Mouse (Mus musculus): ENCODE measurements around the gene Tgfb2. TPM values are rescaled to one million over a fixed set of nuclear protein-coding genes. Genes with fewer than 3 reads are reported as not detected.
A peak's percentile ranks its signal among the peaks of the same experiment; 100 is the strongest.

Tgfb2 gene
- polyA plus RNA-seq, 1 experiment = 0.67 TPM

DNA sequence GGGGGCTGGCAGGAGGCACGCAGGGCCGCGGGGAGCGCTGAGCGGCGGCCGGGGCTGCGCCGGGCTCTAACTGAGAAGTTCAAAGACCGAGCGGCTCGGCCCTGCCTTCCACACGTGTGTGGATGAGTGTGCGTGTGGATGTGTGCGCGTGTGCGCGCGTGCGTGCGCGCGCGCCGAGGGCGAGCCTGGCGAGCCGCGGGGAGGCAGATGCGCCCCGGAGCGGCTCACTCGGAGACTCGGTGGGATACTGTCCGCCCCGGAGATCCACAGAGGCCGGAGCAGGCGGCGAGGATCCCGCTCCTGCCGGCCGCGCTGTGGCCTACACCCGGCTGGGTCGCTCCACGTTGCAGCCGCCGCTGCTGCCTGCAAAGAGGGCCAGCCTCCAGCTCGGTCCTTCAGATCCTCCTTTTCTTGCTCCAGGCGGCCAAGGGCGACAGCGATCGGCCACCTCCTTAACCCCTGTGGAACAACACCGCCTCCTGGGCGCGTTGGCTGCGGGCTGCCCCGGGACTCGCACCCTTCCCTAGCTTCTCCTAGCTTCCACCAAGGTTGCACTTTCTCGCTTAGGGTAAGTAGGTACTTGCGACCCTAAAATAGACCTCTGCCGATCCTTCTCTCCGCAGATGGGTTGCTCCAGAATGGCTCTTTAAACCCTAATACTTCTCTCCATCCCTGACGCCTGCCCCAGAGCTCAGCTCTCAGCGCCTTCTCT is 430 bp downstream of the Tgfb2 start:
- no peaks in the 10 kb centered on the region for H3K4me1 ChIP-seq (ENCODE audit: control insufficient read depth, insufficient read depth, low read length)
- H3K4me3 ChIP-seq (replicated peaks; ENCODE audit: control insufficient read depth, low read depth, low read length) = no peak overlapping the region
- no peak for TF ChIP-seq POLR2A (IDR thresholded peaks at IDR 0.05; ENCODE audit: borderline replicate concordance, control insufficient read depth, low read depth, low read length)
- no peak for TF ChIP-seq CTCF (IDR thresholded peaks at IDR 0.05; ENCODE audit: control insufficient read depth, insufficient read depth, low read length)
- under 1% methylated on average over 64 of the region's 65 CpGs for WGBS
- no peak overlapping the region for H3K27ac ChIP-seq (ENCODE audit: control insufficient read depth, insufficient read depth, low read depth, low read length, poor library complexity)

DNA sequence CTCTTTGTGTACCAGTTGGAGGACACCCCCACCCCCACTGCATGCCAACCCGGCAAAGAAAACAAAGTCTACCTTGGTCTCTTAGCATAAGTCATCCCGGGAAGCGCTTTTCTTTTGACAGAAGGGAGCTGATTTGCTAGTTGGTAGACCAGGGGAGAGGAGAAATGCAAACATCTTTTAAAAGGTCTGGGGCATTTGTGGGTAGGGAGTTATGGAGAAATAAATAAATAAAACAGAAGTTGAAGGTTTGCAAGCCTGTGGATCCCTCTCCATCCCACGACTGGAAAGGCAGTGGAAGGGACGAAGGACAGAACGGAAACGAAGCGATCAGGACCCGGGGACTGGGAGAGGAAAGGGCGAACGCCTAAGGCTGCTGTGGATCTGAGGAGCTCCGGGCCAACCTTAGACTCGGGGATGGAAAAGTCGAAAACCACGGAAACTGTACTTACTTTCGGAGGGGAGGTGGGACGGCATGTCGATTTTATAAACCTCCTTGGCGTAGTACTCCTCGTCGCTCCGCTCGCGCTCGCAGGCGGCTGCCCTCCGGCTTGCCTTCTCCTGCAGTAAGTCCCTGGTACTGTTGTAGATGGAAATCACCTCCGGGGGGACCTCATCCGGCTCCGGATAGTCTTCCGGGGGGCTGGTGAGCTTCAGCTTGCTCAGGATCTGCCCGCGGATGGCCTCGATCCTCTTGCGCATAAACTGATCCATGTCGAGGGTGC is 1.6 kb downstream of the Tgfb2 start:
- no peak overlapping the region for H3K27ac ChIP-seq (ENCODE audit: control insufficient read depth, insufficient read depth, low read depth, low read length, poor library complexity)
- WGBS = 2% methylated on average over 36 of the region's 36 CpGs
- TF ChIP-seq POLR2A (IDR thresholded peaks at IDR 0.05; ENCODE audit: borderline replicate concordance, control insufficient read depth, low read depth, low read length) = no peak
- H3K4me1 ChIP-seq (ENCODE audit: control insufficient read depth, insufficient read depth, low read length) = no peaks in the 10 kb centered on the region
- no peak overlapping the region for H3K4me3 ChIP-seq (replicated peaks; ENCODE audit: control insufficient read depth, low read depth, low read length)

DNA sequence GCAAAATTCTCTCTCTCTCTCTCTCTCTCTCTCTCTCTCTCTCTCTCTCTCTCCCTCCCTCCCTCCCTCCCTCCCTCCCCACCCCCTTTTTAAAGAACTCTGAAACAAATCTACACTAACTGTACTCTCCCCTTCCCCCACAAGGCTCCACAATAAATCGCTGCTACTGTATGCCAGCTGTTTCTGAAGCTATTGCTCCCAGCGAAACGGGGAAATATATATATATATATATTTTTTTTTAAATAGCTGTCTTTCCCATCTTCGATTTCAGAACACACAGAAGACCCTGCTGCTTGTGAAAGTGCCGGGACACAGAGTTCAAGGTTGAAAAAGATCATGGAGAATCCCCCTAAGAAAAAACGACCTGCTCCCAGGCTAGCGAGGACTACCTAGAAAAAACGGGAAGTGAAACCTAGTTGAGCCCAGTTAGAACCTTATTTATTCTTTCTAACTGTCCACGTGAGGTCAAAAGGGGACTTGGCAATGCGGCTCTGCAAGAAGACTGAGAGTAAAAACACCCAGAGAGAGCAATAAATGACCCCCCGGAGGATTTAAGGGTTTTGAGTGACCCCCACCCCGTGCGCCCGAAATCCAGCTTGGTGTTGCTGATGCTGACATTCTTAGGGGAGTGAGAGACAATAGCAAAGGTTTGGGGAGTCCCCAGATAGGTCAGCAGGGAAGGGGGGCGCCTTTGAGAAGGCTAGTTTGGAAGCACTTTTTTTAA is 2.4 kb downstream of the Tgfb2 start:
- no peak for TF ChIP-seq CTCF (IDR thresholded peaks at IDR 0.05; ENCODE audit: control insufficient read depth, insufficient read depth, low read length)
- no peak for TF ChIP-seq POLR2A (IDR thresholded peaks at IDR 0.05; ENCODE audit: borderline replicate concordance, control insufficient read depth, low read depth, low read length)
- H3K4me3 ChIP-seq (replicated peaks; ENCODE audit: control insufficient read depth, low read depth, low read length) = no peak overlapping the region
- under 1% methylated on average over 15 of the region's 15 CpGs for WGBS
- no peaks in the 10 kb centered on the region for H3K4me1 ChIP-seq (ENCODE audit: control insufficient read depth, insufficient read depth, low read length)
- H3K27ac ChIP-seq (ENCODE audit: control insufficient read depth, insufficient read depth, low read depth, low read length, poor library complexity) = no peak overlapping the region

DNA sequence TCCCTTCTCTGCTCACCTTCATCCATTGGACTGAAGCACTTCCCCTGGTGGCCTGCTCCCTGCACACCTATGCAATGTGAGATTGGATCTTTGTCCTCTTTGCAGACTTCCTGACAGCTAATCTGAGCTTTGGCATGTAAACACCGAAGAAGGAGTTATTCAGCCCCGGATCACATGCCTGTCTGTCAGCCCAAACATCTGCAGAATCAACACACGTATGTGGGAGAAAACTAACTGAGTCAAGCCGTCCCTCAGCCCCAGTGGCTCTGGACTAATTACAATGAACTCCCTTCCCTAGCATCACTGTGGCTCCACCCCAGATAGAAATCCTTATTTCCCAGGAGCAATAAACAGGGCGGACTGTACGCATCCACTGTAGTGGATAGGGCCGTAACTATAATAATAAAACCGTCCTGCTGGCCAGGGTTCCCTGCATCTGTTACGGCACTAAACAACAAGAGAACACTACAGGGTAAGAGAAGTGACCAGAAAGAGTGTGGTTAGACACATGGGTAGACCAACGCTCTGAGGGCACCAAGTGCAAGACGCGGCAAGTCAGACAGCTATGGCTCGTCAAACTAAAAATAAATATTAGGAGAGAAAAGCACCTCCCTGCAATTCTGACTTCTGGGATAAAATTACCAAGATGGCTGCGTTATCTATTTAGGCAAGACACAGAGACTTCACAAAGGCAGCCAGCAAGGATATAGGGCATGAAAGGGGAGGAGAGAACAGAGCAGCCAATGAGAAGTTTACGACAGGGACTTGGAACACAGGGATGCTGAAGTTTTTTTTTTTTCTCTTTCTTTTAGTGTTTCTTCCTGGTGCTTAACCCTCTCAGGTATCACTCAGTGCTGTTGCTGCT is 3.2 kb downstream of the Tgfb2 start:
- no peaks in the 10 kb centered on the region for H3K4me1 ChIP-seq (ENCODE audit: control insufficient read depth, insufficient read depth, low read length)
- 48% methylated on average over 15 of the region's 15 CpGs for WGBS
- H3K27ac ChIP-seq (ENCODE audit: control insufficient read depth, insufficient read depth, low read depth, low read length, poor library complexity) = no peak overlapping the region
- no peak overlapping the region for H3K4me3 ChIP-seq (replicated peaks; ENCODE audit: control insufficient read depth, low read depth, low read length)
- TF ChIP-seq POLR2A (IDR thresholded peaks at IDR 0.05; ENCODE audit: borderline replicate concordance, control insufficient read depth, low read depth, low read length) (no peak), CTCF (IDR thresholded peaks at IDR 0.05; ENCODE audit: control insufficient read depth, insufficient read depth, low read length) (no peak)

DNA sequence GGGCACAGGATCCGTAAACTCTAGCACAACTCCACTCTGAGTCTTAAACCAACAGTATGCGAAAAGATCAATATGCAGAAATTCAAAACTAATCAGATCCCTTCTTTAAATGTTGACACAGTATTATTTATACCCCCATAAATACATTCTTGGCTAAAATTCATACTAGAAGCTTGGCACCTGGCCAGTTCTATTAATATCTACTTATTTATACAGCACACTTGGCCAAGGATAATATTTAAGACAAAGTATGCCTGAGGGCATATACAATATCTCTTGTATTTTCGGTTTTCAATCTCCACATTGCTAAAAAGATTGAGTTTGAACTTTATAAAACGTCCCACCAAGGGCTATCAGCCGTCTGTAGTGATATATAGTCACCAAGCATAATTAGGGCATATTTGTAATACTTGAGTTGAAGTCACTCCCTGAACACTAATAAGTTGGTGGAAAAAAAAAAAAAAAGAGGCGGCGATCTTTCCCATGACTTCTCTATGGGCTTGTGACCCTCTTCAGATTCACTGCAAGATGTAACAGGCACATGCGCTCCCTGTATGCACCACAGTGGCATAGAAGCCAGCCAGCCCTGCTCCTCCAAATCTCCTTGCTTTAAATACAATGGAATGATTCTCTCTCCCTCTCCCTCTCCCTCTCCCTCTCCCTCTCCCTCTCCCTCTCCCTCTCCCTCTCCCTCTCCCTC is 4.4 kb downstream of the Tgfb2 start:
- H3K4me3 ChIP-seq (replicated peaks; ENCODE audit: control insufficient read depth, low read depth, low read length) = no peak overlapping the region
- no peaks in the 10 kb centered on the region for H3K4me1 ChIP-seq (ENCODE audit: control insufficient read depth, insufficient read depth, low read length)
- no peak overlapping the region for H3K27ac ChIP-seq (ENCODE audit: control insufficient read depth, insufficient read depth, low read depth, low read length, poor library complexity)
- WGBS = 76% methylated on average over 8 of the region's 8 CpGs
- TF ChIP-seq CTCF (IDR thresholded peaks at IDR 0.05; ENCODE audit: control insufficient read depth, insufficient read depth, low read length) (no peak), POLR2A (IDR thresholded peaks at IDR 0.05; ENCODE audit: borderline replicate concordance, control insufficient read depth, low read depth, low read length) (no peak)

DNA sequence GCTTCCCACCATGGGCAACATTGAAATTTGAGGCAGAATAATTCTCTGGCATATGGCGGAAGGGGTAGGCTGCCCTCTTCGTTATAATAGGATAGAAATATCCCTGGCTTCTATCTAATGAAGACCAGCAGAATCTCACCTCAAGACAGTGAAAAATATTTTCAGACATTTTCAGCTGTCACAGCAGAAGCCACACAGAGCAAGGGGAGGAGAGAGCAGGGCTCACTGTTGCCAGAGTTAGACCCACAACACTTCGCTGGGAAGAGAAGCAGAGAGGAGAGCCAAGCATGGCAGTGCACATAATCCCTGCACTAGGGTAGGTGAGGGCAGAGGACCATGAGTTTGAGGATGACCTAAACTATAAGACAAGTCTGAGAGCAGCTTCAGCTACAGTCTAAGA is 5.3 kb downstream of the Tgfb2 start:
- no peak for TF ChIP-seq POLR2A (IDR thresholded peaks at IDR 0.05; ENCODE audit: borderline replicate concordance, control insufficient read depth, low read depth, low read length)
- TF ChIP-seq CTCF (IDR thresholded peaks at IDR 0.05; ENCODE audit: control insufficient read depth, insufficient read depth, low read length) = no peak
- WGBS = 73% methylated on average over 3 of the region's 3 CpGs
- H3K4me1 ChIP-seq (ENCODE audit: control insufficient read depth, insufficient read depth, low read length) = no peaks in the 10 kb centered on the region

DNA sequence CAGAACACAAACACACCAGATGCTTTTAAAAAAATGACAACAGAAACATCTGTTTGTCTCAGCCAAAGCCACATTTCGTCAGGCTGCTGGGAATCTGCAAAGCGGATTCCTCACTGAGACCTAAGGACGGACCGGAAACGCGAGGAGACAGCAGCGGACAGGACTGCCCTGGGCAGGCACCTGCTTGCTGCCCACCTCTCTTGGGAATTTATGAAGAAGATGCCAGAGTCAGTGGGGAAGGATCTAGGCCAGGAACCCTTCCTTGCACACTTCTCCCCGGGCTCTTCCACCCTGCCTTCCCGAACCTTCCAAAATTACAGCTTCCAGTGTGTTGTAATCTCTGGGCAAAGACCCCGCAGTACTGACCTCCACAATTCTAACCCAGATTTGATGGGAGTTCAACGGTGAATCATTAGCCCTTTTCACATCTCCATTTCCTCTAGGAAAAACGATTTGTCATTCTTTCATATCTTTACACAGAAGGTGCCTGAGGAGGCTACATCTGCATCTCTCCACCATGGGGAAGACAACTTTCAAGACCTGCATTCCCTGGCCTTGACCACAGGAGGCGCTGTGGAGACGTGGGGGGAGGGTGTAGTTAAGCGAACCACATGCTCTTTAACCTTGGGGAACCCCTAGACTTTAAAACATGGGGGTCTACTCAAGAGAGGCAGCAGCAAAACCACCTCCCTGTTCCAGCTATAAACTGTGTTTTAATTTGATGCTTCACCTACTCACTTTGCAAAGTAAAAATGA is 7.0 kb downstream of the Tgfb2 start:
- Histone ChIP-seq H3K27ac (ENCODE audit: control insufficient read depth, insufficient read depth, low read depth, low read length, poor library complexity) (no peak overlapping the region), H3K4me1 (ENCODE audit: control insufficient read depth, insufficient read depth, low read length) (no peaks in the 10 kb centered on the region), H3K4me3 (replicated peaks; ENCODE audit: control insufficient read depth, low read depth, low read length) (no peak overlapping the region)
- WGBS = 71% methylated on average over 15 of the region's 15 CpGs
- TF ChIP-seq CTCF (IDR thresholded peaks at IDR 0.05; ENCODE audit: control insufficient read depth, insufficient read depth, low read length) (peak; percentile 37; the same call in 1 of the 2 replicates), POLR2A (IDR thresholded peaks at IDR 0.05; ENCODE audit: borderline replicate concordance, control insufficient read depth, low read depth, low read length) (no peak)

More for the DNA sequence above, 5.3 kb downstream of the Tgfb2 start:
- H3K4me3 ChIP-seq (replicated peaks; ENCODE audit: control insufficient read depth, low read depth, low read length) = no peak overlapping the region
- H3K27ac ChIP-seq (ENCODE audit: control insufficient read depth, insufficient read depth, low read depth, low read length, poor library complexity) = no peak overlapping the region
